Mouse (Mus musculus) embryonic facial prominence, embryonic 11.5 days (tissue): ENCODE measurements around the gene Lrrc3c. TPM values are rescaled to one million over a fixed set of nuclear protein-coding genes. Genes with fewer than 3 reads are reported as not detected.
A peak's percentile ranks its signal among the peaks of the same experiment; 100 is the strongest.

Source experiments
- ATAC-seq: fragments of 200-750 bp; cut with Nextera tagmentation; replicated peaks from 2 replicates; pipeline ENCODE4 v1.8.0; 2017; ENCODE audit warnings: low read depth; ENCODE audit not compliant: insufficient number of reproducible peaks, low FRiP score, low TSS enrichment
- DNase-seq: peaks from one replicate; pipeline ENCODE4 v3.0.0-alpha.2; 2015; ENCODE audit warnings: low spot score
- H3K27ac ChIP-seq: fragments of 300-500 bp; sonication (generic); replicated peaks from 2 replicates; pipeline ENCODE4 v1.5.1; 2014; ENCODE audit warnings: mild to moderate bottlenecking, low read depth, low read length, control low read depth
- H3K27me3 ChIP-seq: fragments of 300-500 bp; sonication (generic); 2 replicates; pipeline ENCODE4 v1.6.1; 2014; ENCODE audit warnings: mild to moderate bottlenecking, low read length, moderate library complexity, mixed read lengths; ENCODE audit not compliant: control insufficient read depth, insufficient read depth
- H3K36me3 ChIP-seq: fragments of 300-500 bp; sonication (generic); replicated peaks from 2 replicates; pipeline ENCODE4 v1.6.1; 2014; ENCODE audit warnings: low read depth, mild to moderate bottlenecking, low read length, moderate library complexity, mixed read lengths; ENCODE audit not compliant: control insufficient read depth, insufficient read depth
- H3K4me1 ChIP-seq: fragments of 300-500 bp; sonication (generic); 2 replicates; pipeline ENCODE4 v1.6.1; 2014; ENCODE audit warnings: low read length, mixed read lengths; ENCODE audit not compliant: control insufficient read depth, insufficient read depth
- H3K4me2 ChIP-seq: fragments of 300-500 bp; sonication (generic); 2 replicates; pipeline ENCODE4 v1.6.1; 2014; ENCODE audit warnings: low read depth, mild to moderate bottlenecking, control low read depth, low read length, moderate library complexity
- H3K4me3 ChIP-seq: fragments of 300-500 bp; sonication (generic); 2 replicates; pipeline ENCODE4 v1.5.1; 2014; ENCODE audit warnings: low read depth, low read length, control low read depth
- H3K9ac ChIP-seq: fragments of 300-500 bp; sonication (generic); replicated peaks from 2 replicates; pipeline ENCODE4 v1.6.1; 2014; ENCODE audit warnings: mild to moderate bottlenecking, control low read depth, low read length
- H3K9me3 ChIP-seq: fragments of 300-500 bp; sonication (generic); replicated peaks from 2 replicates; pipeline ENCODE4 v1.6.1; 2016; ENCODE audit warnings: mild to moderate bottlenecking, low read length, inconsistent platforms, mixed read lengths; ENCODE audit not compliant: control insufficient read depth
- WGBS: fragments of 180-500 bp; shearing (Covaris S2); extraction: QIAGEN DNeasy Blood & Tissue Kit; methylation state at CpG from one replicate; pipeline ENCODE4 v1.1.7; 2014; 5-methylcytosine and 5-hydroxymethylcytosine counted together
- polyA plus RNA-seq: library from polyadenylated mRNA; unstranded; fragments of >200 nt; fragmentation: Nextera tagmentation; extraction: Ambion mirVana; gene quantifications from 2 replicates; pipeline ENCODE4 v1.2.1, GENCODE M21; 2014

Gene Lrrc3c
- polyA plus RNA-seq = not detected in 2 replicates

DNA sequence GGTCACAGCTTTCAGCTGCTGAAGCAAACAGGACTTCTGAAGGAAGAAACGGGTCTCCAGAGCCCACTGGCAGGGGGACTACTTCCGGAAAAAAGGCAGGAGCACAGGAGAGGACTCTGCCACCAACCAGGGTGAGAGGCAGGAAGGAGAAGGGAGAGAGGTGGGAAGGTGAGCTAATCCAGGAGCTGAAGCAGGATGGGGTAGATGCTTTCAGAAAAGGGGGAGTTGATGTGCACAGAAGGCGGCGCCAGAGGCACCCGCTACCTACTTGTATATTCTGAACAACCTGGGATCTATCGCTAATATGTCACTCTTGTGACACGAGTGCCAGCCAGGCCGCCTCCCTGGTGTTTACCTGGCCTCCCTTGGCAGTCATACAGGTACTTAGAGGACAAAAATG is at the start of gene Lrrc3c:
Gene Lrrc3c, plus strand, starts transcription at position 301 of the 400 bp plus-strand sequence.
- WGBS = 79% methylated on average over 8 of the region's 8 CpGs

DNA sequence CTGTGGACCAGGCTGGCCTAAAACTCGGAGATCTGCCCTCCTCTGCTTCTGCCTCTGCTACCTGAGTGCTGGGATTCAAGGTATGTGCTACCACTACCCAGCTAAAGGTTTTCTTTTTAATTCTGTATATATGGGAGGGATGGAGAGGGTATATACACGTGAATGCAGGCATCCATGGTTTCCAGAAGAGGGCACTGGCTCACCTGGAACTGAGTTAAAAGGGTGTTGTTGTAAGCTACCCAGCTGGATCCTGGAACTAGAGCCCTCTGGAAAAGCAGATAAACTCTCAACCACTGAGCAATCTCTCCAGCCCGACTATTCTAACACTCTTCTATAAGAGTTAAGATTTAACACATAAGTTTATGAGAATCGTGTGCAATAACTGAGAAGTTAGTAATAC is 48.7 kb upstream of the Lrrc3c start:
- 65% methylated on average over 4 of the region's 4 CpGs for whole genome bisulfite sequencing
- Histone ChIP-seq H3K9me3 (no peaks in the 10 kb centered on the region), H3K4me2 (no peak overlapping the region), H3K36me3 (no peaks in the 10 kb centered on the region), H3K27me3 (peaks cover 29% of the 10 kb centered on the region), H3K9ac (no peak overlapping the region), H3K4me1 (no peaks in the 10 kb centered on the region), H3K27ac (no peak overlapping the region), H3K4me3 (no peak overlapping the region)
- no peak for ATAC-seq
- DNase-seq = no peak

More for the DNA sequence above, at the start of gene Lrrc3c:
- H3K4me1 ChIP-seq = no peaks in the 10 kb centered on the region
- H3K27me3 ChIP-seq = peaks cover 6% of the 10 kb centered on the region; the same call in 1 of the 2 replicates
- DNase-seq (no peak), ATAC-seq (no peak)
- H3K27ac ChIP-seq = no peak within 1 kb of the TSS
- H3K4me3 ChIP-seq = no peak within 1 kb of the TSS
- H3K9ac ChIP-seq = no peak within 1 kb of the TSS
- no peaks in the 10 kb centered on the region for H3K9me3 ChIP-seq
- no peak within 1 kb of the TSS for H3K4me2 ChIP-seq
- no peaks in the 10 kb centered on the region for H3K36me3 ChIP-seq

- DNase-seq (no peak), ATAC-seq (no peak)
- Histone ChIP-seq H3K27ac (no peak overlapping the region), H3K4me1 (no peaks in the 10 kb centered on the region), H3K4me3 (peak overlapping the region; percentile 56), H3K36me3 (no peaks in the 10 kb centered on the region), H3K4me2 (peak overlapping the region; percentile 47), H3K27me3 (peaks cover 25% of the 10 kb centered on the region), H3K9me3 (no peaks in the 10 kb centered on the region), H3K9ac (no peak overlapping the region; the same call in 1 of the 2 replicates)
- WGBS = 22% methylated on average over 20 of the region's 20 CpGs
Observed at GRCm38 (mm10) chr11:98550311-98550974, 47.6 kb upstream of the Lrrc3c start.

GRCm38 (mm10) chr11:98550975-98551828 is 46.9 kb upstream of the Lrrc3c start, which contains the start of gene Zpbp2:
Zpbp2 (plus strand) TSS chr11:98551097.
- Histone ChIP-seq H3K36me3 (no peaks in the 10 kb centered on the region), H3K9ac (peak within 1 kb of the TSS; percentile 61), H3K27me3 (peaks cover 18% of the 10 kb centered on the region), H3K27ac (no peak within 1 kb of the TSS), H3K4me2 (peak within 1 kb of the TSS; percentile 47), H3K9me3 (no peaks in the 10 kb centered on the region), H3K4me3 (peak within 1 kb of the TSS; percentile 56), H3K4me1 (no peaks in the 10 kb centered on the region)
- ATAC-seq = peak; percentile 95
- DNase-seq = peak; percentile 96
- WGBS = under 1% methylated on average over 51 of the region's 51 CpGs

DNA sequence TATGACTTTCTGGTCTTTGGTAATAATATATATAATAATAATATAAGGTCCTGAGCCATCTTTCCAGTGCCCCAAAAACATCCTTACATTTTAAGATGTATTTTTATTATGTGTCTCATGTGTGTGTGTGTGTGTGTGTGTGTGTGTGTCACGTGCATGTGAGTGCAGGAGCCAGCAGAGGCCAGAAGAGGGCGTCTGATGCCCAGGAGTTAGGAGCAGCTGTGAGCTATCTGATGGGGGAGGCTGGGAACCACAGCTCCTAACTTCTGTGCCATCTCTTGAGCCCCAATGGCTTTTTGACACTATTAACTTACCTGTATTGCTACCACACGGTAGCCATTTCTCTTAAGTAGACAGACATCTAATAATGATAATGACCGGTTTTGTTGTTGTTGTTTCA is 44.1 kb upstream of the Lrrc3c start:
- peaks cover 7% of the 10 kb centered on the region for H3K27me3 ChIP-seq
- ATAC-seq = no peak
- H3K9ac ChIP-seq = no peak overlapping the region
- H3K27ac ChIP-seq = no peak overlapping the region
- WGBS = 86% methylated on average over 4 of the region's 4 CpGs
- H3K4me3 ChIP-seq = no peak overlapping the region
- H3K4me2 ChIP-seq = no peak overlapping the region
- no peaks in the 10 kb centered on the region for H3K9me3 ChIP-seq
- no peak for DNase-seq
- no peaks in the 10 kb centered on the region for H3K4me1 ChIP-seq
- H3K36me3 ChIP-seq = no peaks in the 10 kb centered on the region

DNA sequence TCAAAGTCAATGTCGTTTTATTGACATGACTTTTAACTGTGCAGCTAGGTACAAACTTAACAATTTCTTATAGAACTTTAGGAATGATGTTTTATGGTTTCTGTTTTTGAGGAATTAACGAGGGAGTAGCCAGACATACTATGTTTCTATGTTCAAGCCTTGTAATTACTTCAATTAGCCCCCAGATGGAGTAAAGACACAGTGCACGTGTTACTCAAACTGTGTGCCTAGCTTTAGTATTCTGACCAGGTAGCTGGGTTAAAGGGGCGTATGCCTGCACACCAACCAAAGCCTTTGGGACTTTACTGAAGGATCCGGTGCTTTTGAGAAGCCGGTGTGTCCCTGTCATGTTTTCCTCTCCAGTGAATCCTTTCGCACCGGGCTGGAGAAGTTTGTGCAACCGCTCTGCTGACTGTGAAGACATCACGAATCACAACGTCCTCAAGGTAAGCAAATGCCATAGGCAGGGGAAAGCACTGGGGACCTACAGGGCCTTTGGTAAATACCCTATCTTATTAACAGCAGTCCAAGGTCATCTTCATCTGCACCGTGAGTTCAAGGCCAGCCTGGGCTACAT is 42.9 kb upstream of the Lrrc3c start:
- DNase-seq (no peak), ATAC-seq (no peak)
- 79% methylated on average over 12 of the region's 12 CpGs for WGBS
- H3K27ac ChIP-seq = no peak overlapping the region
- H3K9me3 ChIP-seq = no peaks in the 10 kb centered on the region
- H3K9ac ChIP-seq = no peak overlapping the region
- no peak overlapping the region for H3K4me2 ChIP-seq
- no peaks in the 10 kb centered on the region for H3K36me3 ChIP-seq
- H3K4me3 ChIP-seq = no peak overlapping the region
- no peaks in the 10 kb centered on the region; the same call in 1 of the 2 replicates for H3K27me3 ChIP-seq
- H3K4me1 ChIP-seq = no peaks in the 10 kb centered on the region

DNA sequence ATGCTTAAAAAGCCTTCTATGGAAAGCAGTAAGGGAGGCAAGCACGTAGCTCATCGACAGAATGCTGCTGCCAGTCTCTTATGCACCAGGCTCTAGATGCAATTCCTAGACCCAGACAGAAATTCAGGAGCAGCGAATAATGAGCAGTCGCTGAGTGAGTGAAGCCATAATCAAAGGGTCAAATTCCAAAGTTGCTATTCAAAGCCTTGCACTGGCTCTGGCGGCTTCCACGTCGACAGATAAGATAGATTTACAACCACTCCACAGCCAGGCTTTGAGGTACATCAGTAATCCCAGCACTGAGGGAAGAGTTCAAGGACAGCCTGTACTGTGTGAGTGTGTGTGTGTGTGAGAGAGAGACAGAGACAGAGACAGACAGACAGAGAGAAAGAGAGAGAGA is 37.1 kb upstream of the Lrrc3c start:
- no peak overlapping the region for H3K4me2 ChIP-seq
- H3K27ac ChIP-seq = no peak overlapping the region
- no peak overlapping the region for H3K9ac ChIP-seq
- H3K36me3 ChIP-seq = no peaks in the 10 kb centered on the region
- H3K4me1 ChIP-seq = no peaks in the 10 kb centered on the region
- no peak for DNase-seq
- 39% methylated on average over 7 of the region's 7 CpGs for WGBS
- no peak overlapping the region for H3K4me3 ChIP-seq
- no peak for ATAC-seq
- no peaks in the 10 kb centered on the region for H3K9me3 ChIP-seq
- H3K27me3 ChIP-seq = no peaks in the 10 kb centered on the region
